Mouse (Mus musculus) monocyte, adult 5-6 weeks (primary cell): ENCODE data around the gene Aox4. TPM values are rescaled to one million over a fixed set of nuclear protein-coding genes. Genes with fewer than 3 reads are reported as not detected.

Experiments used
- ATAC-seq: fragments of 153-309, 156-312 bp; replicated peaks from 2 replicates; pipeline ENCODE4 v1.8.0; 2017; ENCODE audit warnings: mild to moderate bottlenecking; ENCODE audit not compliant: low TSS enrichment, insufficient number of reproducible peaks, severe bottlenecking, poor library complexity, low FRiP score
- total RNA-seq: library from RNA; stranded (forward); fragments of 200-1000, 200-491, 200-594 nt; gene quantifications from 3 replicates; pipeline ENCODE4 v1.2.3, GENCODE M21; 2017

Gene Aox4
- total RNA-seq, 1 experiment from 2014 or later: not detected

DNA sequence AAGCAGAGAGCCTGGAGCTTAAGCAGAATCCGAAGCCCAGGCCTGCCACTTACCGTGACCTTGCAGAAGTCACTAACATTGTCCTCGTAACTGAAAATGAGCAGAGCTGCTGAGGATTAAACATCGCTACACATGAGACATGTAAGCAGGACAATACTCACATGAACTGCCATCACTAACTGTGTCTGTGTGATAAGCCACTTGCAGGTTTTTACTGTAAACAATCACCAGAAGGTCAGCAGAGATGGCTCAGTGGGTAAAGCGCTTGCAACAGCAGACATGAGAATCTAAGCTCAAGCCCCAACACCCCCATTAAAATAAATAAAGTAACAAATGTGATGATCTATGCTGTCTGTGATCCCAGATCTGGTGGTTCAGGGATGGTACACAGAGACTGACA is 28.2 kb downstream of the Aox4 start:
- no peak for ATAC-seq

- no peak for ATAC-seq
These were observed 28.8 kb downstream of the Aox4 start for GRCm38 (mm10) chr1:58238961-58239360.

GRCm38 (mm10) chr1:58240347-58240746 is 30.1 kb downstream of the Aox4 start:
- ATAC-seq: no peak

- no peak for ATAC-seq
These were observed 34.3 kb downstream of the Aox4 start for GRCm38 (mm10) chr1:58244487-58244886.

DNA sequence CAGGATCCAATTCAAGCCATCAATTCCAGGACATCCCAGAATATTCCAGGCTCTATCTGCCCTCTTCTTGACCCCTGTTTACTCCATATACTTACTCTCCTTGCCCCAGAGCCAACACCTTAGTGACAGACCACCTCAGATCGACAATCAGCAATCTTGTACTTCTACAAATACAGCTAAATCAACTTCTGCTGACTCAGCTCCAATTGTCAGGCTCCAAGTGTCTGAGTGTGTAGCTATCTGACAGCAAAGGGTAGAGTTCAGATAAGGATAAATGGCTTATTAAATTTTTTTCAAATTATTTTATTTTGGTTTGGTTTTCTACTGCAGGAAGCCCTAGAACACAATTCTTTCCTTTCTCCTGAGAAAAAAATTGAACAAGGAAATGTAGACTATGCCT is 38.3 kb downstream of the Aox4 start:
- ATAC-seq: no peak

DNA sequence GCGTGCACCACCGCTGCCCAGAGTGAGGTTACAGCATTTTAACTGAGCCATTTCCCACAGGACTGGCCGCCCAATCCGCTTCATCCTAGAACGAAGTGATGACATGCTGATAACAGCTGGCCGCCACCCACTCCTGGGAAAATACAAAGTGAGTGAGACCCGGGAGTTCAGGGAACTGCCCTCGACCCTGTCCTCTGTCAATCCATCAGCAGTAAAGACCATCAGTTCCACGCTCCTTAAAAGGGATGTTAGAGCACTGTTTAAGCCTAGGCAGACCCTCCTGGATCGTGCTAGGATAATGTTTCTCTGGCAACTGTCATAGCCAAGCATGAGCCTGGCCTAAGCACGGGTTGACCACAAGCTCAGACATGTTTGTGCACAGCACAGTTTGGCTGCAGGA is 43.3 kb downstream of the Aox4 start:
- ATAC-seq: no peak

- no peak for ATAC-seq
These were observed 47.2 kb downstream of the Aox4 start for GRCm38 (mm10) chr1:58257195-58257991.

GRCm38 (mm10) chr1:58260311-58260710 is 50.1 kb downstream of the Aox4 start:
- ATAC-seq: no peak

DNA sequence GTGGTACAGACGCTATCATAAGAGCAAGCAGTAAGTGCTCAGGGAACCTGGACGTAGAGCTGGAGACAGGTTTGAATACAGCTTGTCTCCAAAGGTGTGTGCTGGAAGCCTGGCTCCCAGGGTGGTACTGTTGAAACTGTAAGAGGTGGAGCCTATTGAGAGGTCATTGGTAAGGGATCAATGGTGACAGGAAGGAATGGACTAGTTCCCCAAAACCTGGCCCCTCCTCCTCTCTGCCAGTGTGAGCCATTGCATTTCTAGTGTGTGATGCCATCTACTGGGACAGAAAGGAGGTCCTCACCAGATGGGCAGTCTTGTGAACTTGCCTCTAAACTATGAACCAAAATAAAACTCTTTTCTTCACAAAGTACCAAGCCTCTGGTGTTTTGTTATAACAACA is 58.0 kb downstream of the Aox4 start:
- no peak for ATAC-seq

- ATAC-seq: no peak
These were observed 60.8 kb downstream of the Aox4 start for GRCm38 (mm10) chr1:58270807-58271569.

DNA sequence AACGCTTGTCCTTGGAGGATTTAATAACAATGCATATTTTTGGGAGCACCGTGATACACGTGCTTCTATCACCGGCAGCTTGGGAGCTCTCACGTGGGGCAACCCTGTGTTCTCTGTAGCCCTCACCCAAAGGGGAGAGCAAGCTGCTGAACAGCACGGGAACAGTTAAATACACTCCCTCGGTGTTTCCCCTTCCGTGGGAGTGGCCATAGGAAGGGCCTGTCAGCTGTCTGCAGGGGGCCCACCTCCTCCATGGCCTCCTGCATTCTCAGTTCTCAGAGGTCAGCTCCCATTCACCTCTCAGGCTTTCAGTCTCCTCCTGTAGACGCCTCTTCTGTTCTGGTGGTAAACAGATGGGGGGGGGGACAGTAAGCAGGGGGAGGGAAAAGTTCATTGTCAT is 65.7 kb downstream of the Aox4 start:
- ATAC-seq: no peak

DNA sequence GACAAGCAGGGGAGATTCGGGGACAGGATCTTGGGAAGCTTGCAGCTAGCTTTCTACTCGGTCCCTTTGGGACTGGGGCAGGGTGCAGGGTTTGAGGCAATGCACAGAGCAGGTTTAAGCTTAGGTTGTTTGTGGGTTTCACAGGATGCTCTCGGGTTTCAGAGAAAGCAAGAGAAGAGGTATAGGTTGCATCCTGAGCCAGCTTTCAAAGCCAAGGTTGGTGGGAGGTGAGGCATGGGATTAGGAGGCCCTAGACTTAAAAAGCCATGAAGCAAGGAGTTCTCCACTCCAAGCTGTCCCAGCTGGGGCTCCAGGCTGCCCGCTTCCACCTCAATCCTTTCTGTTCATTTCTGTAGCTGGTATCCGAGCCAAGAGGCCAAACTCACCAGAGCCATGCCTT is 67.8 kb downstream of the Aox4 start, which contains the start of gene Aox2:
Aox2 (plus strand) TSS at position 301 of the 400 bp plus-strand sequence.
- no peak for ATAC-seq

DNA sequence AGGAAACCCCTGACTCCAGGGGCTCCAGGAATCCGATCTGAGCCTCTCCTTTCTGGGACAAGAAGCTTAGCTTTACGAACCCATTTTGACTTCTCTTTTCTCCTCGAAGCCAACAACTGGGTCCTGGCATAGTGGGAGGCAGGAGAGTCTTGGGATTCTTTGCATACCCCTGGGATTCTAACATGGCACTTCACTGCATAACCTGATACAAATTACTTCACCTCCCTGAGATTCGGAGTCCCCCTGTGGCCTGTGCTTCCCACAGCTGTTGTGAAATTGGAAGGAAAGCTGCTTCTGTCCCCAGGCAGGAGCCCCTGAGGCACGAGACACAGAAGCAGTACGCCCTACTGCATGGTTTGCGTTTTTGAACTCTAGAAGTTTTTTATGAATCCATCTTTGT is 68.3 kb downstream of the Aox4 start:
- no peak for ATAC-seq

- no peak for ATAC-seq
These were observed 70.2 kb downstream of the Aox4 start for GRCm38 (mm10) chr1:58280381-58280780.

DNA sequence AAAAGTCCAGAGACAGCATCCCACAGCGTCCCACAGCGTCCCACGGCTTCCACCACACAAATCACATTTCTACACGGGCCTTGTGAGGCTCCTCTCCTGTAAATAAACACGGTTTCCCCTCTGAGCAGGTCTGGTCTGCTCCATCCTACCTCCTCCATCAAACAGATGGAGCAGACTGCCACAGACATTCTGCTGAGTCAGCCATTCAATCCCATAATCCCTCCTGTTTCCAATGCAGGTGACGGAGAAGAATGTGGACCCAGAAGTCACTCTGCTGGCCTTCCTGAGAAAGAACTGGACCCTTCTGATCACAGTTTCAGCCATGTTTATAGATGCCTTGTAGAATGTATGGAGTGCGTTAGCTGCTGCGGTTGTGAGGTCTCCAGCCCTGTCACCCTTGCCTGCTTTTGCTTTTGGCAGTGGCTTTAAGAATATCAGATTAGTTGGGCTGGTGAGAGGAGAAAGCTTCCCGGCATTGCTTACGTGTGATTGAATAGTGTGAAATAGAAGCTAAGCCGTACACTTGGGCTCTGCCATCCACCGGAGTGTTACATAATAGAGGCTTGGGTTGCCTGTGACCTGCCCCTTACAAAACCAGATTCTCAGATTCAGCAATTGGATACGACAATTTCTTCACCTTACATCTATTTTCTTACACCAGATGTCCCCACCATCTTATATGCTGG is 70.9 kb downstream of the Aox4 start:
- ATAC-seq: no peak

DNA sequence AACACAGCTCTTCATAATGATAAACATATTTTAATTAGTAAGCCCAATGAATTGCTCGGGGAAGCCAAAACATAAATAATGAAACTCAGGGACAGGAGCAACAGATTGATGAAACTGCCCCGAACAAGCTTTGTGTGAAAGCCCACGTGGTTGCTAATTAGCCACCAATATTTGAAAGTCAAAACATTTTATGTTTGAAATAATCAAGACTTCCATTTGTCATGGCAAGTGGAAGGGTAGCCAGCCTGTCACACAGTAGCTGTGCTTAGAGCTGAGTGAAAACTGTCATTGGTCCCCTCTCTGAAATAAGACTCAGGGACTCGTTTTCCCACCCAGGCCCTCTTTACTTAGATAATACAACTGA is 71.4 kb downstream of the Aox4 start:
- no peak for ATAC-seq

GRCm38 (mm10) chr1:58284505-58284904 is 74.3 kb downstream of the Aox4 start:
- no peak for ATAC-seq

DNA sequence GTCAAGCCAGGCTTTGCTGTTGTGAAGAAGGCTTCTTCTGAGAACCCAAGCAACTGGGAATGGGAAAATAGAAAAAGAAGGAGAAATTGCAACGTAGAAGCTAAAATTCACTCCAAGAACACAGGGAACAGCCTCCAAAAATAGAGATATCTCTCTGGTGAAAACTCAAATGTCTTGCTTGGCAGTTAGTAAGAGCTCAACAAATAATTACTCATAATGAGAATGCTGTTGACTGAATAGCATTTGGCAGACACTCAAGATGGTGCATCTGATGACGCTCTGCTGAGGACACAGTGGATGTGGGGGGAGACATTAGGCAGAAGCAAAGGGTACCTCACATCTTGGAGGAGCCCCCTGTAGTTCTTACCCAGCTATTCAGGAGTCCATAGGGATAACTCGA is 77.9 kb downstream of the Aox4 start:
- no peak for ATAC-seq

DNA sequence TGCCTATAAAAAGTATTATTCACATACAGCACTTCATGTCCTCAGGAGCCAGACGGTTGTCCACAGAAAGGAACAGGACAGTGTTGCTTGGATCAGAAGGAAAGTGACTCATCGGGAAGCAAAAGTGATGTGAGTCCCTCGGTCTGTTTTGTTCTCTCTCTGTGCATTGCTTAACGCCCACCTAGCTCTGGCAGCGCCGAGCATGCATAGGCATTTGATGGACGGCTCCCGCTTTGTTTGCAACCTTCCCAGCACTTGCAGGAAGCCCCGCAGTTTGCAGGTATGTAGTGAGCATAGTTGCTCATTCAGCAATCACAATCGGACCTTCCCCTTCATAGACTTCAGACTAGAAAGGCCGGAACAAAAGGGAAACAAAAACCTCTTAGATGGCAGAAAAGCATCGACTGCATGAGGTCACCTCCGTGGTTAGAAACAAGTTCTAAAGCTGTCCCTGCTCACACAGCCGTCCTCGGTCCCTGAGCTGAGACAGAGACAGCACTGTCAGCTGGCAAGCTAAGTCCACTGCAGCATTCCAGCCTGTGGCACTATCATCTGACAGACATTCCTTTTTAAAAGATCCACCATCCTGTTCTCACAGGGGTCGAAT is 79.8 kb downstream of the Aox4 start:
- ATAC-seq: no peak
